Mouse (Mus musculus) heart, postnatal 10 days (tissue): ENCODE measurements around the gene Pan2. TPM values are rescaled to one million over a fixed set of nuclear protein-coding genes. Genes with fewer than 3 reads are reported as not detected.

Experiments used
- DNase-seq, 2 experiments: peaks; one replicate each; pipeline ENCODE4 v3.0.0; 2021
- intact Hi-C: fragments of 180-260 bp; cut with DNase I; formaldehyde crosslinking; loops from one replicate; pipeline ENCODE4 v1.15.1; 2025
- total RNA-seq, 2 experiments: library from RNA; stranded (reverse); gene quantifications; 2 replicates each; pipeline ENCODE4 v1.2.3; 2021

Pan2 gene
- total RNA-seq, 2 experiments from 2014 or later = 16.5 to 17.5 TPM

DNA sequence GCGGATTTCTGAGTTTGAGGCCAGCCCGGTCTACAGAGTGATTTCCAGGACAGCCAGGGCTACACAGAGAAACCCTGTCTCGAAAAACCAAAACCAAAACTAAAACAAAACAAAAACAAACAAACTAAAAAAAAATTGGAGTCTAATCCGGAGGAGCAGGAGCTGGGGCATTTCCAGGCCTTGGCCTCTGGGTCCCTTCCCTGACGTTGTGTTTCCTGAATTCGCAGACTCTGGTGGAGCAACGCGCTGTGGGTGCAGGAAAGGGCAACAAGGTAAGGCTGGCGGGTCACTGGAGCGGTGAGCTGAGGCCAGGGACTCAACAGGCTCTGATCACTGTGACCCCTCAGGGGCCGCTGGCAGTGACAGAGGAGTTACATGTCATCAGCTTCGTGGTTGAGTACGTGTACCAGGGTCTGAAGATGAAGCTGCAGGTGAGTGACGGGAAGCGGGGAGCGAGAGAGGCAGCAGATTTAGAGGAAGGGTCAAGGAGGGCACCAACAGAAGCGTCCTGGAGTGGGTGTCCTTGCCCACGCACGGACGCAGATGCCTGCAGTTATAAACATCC lies 20.2 kb upstream of the Pan2 start:
- intact Hi-C loops = no loop called here
- no peak for DNase-seq

DNA sequence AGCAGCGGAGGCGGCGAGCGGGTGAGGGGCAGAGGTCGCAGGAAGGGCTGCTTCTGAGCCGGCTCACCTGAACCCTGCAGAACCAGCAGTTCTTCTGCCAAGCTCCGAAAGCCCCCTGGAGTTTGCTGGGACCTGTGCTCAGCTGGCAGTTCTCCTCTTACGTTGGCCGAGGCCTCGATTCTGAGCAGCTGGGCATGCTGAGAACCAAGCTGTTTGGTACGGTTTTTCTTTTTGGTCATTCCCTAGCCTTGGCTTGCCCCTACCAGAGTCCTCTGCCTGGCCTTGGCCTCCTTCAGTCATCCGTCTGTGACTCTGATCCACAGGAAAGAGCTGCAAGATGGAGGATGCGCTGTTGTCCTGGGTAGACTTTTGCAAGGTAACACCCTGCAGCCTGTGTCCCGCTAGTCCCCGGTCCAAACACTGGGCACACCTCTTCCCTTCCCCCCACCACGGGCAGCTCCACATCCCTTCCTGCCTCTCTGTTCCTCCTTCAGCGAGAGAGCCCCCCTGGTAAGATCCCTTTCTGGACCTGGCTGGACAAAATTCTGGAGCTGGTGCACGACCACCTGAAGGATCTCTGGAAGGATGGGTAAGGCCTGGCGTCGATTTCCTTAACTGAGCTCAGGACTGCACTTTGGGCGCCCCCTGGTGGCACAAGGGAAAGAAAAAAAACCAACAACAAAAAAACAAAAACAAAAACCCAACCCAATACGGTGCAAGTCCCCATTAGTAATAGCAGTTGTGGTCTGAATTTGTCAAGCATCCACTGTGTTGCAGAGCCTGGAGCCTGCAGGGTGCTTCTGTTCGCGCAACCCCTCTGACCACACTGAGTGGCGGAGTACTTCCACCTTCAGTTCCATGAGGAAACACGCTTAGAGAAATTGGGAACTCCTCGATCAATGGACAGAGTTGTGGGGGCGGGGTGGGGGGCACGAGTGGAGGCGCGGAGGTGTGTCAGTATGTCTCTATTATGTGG lies 19.2 kb upstream of the Pan2 start:
- DNase-seq = peak; percentile 59 to 82
- intact Hi-C loops = loop anchor here (1.0 kb wide), 1 partner anchor 71 kb away; no protein-coding TSS in a partner anchor

DNA sequence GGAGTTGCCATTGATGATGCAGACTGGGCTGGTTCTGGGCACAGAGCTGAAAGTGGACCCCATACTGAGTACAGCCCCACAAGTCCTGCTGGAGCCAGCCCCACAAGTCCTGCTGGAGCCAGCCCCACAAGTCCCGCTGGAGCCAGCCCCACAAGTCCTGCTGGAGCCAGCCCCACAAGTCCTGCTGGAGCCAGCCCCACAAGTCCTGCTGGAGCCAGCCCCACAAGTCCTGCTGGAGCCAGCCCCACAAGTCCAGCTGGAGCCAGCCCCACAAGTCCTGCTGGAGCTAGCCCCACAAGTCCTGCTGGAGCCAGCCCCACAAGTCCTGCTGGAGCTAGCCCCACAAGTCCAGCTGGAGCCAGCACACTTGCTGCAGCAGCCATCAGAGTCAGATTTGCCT lies 12.5 kb upstream of the Pan2 start:
- intact Hi-C loops = loop anchor here (10.0 kb wide), 1 partner anchor 176 kb away; no protein-coding TSS in a partner anchor
- peak; percentile 53 to 65 for DNase-seq

DNA sequence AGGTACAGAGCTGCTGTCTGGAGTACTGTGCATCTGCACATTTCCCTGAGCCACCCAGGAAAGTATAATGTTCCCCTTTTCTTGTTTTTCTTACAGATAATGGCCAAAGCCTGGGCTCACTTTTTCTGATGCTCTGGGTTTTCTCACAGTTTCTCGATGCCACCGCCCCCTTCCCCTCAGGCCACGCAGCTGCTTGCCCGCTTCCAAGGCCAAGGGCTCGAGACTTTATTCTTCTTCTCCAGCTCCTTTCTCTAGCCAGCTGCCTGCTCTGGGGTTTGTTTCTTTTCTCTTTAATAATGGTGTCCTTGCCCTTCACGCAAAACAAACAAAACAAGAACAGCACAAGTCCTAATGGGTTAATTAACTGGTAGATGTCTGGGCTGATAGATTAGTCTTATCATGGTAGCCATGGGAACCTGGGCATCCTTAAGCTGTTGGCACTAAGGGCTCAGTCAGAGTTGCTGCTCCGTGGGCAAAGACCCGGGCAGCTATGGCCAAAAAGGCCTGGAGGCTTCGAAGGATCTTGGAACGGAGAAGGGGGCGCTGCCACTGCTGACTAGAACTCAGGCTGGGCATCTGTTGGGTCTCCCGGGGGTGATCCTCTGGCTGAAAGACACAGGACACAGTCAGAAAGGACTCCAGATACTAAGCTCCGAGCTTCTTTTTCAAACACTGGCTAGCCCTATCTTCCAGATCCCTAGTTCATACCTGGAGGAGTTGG lies 6.6 kb upstream of the Pan2 start:
- intact Hi-C loops = loop anchor here (10.0 kb wide), 1 partner anchor 182 kb away; no protein-coding TSS in a partner anchor
- no peak for DNase-seq

DNA sequence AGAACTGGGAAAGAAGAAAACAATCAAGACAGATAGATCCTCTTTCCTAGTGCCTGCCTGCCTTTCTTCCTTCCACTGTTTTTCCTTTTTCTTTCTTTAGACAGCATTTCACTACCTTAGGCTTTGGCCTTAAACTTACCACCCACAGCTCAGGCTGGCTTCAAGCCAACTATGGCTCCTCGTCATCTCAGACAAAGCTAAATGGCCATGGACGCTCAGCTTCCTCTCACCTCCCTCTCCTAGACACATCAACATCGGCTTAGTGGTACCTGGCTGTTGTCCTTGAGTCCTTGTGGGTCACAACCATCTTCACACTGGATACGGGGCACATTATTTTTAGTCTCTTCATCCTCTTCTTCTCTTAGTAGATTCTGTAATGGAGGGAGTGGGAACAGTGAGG lies 5.9 kb upstream of the Pan2 start:
- intact Hi-C loops = loop anchor here (10.0 kb wide), 1 partner anchor 182 kb away; no protein-coding TSS in a partner anchor
- peak in 1 of 2 experiments; percentile 23 for DNase-seq

DNA sequence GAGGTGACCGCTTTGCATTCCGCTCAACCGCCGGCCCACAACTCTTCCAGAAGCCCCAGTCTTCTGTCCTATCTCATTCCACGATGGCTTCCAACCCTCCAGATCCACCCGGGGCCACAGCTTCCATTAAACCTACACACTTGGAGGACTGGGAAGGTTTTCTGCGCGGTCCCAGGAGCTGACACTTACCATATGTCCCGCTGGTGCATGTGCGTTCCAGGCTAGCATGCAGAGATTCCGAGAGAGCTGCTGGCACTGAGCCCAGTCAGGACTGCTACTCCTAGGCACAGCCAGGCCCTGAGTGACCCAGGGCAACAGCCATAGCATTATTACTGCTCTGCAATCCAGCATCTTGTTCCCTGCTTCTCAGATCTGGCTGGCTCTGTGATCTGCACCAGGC lies 5.5 kb upstream of the Pan2 start:
- intact Hi-C loops = loop anchor here (10.0 kb wide), 1 partner anchor 183 kb away; no protein-coding TSS in a partner anchor
- peak; percentile 67 to 73 for DNase-seq

DNA sequence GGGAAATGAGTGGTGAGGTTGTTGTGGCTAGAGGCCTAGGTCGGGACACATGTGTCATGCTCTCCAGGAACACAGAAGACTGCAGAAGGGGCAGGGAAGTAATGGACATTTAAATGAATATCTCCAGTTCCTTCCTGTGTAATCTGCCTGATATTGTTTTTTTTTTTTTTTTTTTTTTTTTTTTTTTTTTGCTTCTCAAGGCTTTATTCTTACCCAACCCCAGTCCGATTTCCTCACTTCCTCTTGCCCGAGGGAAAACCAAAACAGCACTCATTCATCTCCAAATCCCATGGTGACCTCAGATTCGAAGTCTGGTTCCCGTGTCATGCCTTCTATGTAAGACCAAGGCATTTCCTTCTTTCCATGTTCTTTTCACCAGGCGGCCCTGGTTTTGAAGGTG lies 4.9 kb upstream of the Pan2 start:
- no peak for DNase-seq
- intact Hi-C loops = loop anchor here (10.0 kb wide), 1 partner anchor 183 kb away; no protein-coding TSS in a partner anchor

DNA sequence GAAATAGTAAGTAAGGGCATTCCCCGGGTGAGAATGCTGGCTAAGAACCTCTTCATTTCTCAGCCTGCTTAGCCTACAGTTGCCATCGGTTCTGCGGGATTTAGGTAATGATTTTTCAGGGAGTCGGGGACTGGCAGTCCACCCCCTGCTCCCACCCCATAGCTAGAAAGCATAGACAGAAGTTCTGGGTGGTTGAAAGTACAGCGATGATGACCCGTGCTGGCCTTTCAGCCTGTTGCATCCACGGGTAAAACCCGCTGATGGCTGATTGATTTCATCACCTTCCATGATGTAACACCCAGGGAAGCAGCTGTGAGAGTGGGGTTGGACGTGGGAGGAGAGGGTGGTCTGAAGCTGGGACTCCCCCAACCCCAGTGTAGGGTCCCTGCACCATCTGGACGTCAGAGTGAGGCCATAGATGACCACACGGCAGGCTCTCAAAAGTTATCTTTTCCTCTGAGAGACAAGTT lies 4.4 kb upstream of the Pan2 start, which contains the start of gene Il23a:
Gene Il23a (minus strand): TSS at position 51 of the 470 bp plus-strand sequence.
- intact Hi-C loops = loop anchor here (10.0 kb wide), 1 partner anchor 184 kb away; no protein-coding TSS in a partner anchor
- no peak for DNase-seq

DNA sequence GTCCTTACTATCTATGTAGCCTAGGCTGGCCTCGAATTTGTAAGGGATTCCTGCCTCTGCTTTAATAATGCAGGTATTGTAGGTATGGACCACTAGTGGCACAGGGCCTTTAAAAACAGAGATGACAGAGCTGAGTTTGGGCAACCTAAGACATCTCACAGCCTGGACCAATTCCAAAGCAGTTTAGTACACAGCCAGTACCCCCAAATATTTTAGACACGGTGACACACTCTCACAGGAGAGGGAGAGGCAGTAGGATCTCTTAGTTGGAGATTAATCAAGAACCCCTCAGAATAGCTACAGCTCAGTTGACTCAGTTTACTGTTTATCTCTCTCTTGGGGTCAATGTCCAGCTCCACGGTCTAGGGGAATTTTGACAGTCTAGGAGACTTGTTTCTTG lies 778 bp upstream of the Pan2 start:
- no peak for DNase-seq
- intact Hi-C loops = no loop called here

DNA sequence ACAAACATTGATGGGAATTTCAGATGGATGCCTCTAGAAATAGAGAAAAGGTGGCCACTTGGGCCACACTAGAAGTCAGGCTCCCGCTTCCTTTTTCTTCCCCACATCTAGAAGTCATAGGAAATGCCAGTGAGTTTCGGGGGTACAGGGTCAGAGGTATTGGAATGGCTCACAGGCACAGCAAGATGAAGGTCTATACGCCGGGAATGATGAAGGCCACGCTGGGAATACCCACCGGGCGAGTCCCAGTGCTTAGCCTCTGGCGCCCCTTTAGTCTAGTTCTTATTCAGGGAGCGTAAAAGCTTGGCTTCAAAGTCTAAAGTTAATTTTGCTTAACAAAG lies 380 bp upstream of the Pan2 start:
- intact Hi-C loops = no loop called here
- DNase-seq = no peak

DNA sequence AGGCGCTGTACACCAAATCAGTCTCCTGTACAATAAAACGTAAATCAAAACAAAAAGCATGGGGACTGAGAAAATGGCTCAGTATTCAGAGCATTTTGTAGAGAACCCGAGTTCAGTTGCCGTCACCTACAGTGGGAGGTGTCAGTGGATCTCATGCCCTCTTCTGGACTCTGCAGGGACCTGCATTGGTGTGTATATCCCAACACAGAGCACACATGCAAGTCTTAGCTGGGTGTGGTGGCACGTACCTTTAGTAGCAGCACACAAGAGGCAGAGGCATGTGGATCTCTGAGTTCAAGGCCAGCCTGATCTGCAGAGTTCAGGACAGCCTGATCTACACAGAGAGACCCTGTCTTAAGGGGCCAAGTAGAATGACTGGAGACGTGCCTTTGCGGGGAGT lies 6.5 kb downstream of the Pan2 start:
- intact Hi-C loops = no loop called here

DNA sequence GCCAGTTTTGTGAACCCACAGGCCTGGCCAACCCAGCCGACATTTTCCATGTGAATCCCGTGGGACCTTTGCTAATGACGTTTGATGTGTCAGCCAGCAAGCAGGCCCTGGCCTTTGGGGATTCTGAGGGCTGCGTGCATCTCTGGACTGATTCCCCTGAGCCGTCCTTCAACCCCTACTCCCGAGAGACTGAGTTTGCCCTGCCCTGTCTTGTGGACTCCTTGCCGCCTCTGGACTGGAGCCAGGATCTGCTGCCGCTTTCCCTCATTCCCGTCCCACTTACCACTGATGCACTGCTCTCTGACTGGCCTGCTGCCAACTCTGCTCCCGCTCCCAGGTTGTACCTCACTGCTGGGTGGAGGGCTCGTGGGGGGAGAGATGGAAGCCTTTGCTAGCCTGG lies 7.0 kb downstream of the Pan2 start:
- intact Hi-C loops = no loop called here
- DNase-seq = peak in 1 of 2 experiments; percentile 35

More for the DNA sequence above, 6.5 kb downstream of the Pan2 start:
- no peak for DNase-seq

DNA sequence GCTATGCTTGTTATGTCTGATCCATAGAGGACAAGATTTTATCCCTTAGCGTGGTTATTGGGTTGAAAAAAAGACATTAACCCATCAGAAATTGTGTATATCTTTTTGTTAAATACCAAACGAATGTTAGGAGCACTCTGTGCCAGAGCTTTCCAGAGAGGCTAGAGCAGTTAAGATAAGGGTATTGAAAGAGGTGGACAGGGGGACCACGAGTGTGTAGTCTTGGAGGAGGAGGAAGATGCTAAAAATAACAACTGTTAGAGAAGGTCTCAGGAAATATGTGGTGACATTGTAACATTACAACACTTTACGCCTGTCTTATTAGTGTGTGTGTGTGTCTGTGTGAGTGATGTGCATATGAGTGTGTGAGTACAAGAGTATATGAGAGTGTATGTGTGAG lies 7.8 kb downstream of the Pan2 start:
- no peak for DNase-seq
- intact Hi-C loops = no loop called here

DNA sequence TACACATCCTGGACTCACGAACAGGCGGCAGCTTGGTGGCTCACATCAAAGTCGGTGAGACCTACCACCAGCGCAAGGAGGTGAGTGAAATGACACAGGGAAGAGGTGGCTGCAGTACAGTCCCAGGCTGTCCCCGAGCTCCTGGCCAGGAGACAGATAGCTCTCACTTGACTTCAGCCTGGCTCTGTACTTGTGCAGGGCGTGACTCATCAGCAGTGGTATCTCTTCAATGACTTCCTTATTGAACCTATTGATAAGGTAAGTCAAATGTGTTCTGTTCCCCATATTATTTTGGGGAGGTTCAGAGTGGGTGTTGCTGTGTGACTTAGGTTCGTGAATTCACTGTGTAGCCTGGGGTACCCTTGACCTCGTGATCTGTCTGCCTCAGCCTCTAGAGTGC lies 12.4 kb downstream of the Pan2 start:
- intact Hi-C loops = no loop called here
- DNase-seq = no peak

DNA sequence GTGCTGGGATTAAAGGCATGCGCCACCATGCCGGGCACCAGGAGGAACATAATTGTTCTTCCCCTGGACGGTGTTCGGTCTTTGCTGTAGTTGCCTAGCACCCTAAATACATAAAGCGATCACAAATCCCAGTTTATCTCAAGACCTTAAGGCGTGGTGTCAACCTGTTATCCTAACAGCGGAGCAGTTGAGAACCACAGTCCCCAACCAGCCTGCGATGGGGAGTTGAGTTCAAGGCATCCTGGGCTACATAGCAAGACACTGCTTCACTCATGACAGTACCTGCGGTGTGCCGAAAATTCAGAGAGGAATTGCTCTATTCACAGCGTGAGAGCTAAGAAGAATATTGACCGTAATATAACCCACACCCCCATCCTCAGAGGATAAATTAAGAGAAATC lies 18.5 kb downstream of the Pan2 start:
- intact Hi-C loops = no loop called here
- no peak for DNase-seq

DNA sequence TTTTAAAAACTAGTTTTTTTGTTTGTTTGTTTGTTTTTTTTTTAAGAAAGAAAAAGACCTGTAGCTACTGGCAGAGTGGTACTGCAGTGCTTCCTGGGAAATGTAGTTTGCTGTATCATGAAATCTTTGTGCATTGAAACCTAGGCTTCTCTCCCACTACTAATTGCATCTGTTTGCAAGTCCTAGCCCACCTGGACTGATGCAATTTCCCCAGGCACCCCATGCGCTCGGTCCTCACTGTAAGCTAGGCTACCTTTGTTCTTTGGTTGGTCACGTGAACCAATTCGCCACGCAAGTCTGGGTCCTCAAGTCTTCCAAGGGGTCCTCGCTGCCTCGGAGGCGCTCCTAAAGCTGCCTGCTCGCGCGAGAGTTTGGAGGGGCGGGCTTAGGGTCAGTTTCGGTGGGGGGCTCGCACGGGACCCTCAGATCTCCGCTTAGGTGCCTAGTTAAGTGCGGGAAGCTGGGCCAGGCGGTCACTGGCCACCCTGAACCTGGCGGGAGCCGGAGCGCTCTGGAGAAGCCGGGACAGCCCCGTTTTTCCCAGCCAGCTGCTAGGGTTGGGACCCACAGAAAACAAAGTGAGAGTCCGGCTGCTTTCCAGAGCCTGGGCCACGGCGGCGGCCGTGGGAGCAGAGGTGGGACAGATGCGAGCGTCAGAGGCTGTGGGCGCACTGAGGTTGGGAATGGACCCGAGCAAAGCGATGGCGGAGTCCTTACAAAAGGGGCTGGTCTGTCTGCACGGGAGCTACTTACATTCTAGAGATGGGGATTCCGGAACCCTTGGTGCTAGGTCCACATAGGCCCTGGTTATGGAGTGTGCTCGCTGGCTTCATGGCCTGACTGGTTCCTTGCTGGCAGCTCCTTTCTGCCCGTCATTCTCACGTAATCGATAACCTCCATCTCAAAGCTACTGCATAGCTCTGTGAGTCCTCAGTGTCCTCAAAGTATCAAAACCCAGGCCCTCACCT lies 19.3 kb downstream of the Pan2 start, which contains the start of gene Cnpy2:
Gene Cnpy2 (plus strand): TSS at position 319 of the 968 bp plus-strand sequence.
- intact Hi-C loops = no loop called here

DNA sequence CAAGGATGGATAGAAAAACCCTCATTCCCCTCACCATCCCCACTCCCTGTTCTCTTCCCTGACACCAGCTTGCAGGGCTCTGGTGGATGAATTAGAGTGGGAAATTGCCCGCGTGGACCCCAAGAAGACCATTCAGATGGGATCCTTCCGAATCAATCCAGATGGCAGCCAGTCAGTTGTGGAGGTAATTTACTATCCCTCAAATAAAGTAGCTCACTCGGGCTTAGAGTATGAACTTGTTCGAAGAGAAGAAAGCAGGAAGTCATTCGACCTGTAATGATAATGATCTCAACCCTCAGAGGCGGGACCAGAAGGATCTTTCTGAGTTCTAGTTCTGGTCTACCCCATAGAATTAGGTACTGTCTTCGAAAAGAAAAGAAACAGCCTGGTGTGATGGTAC lies 20.4 kb downstream of the Pan2 start:
- intact Hi-C loops = no loop called here
- no peak for DNase-seq

More for the DNA sequence above, 19.3 kb downstream of the Pan2 start, which contains the start of gene Cnpy2:
- peak; percentile 91 to 93 for DNase-seq

DNA sequence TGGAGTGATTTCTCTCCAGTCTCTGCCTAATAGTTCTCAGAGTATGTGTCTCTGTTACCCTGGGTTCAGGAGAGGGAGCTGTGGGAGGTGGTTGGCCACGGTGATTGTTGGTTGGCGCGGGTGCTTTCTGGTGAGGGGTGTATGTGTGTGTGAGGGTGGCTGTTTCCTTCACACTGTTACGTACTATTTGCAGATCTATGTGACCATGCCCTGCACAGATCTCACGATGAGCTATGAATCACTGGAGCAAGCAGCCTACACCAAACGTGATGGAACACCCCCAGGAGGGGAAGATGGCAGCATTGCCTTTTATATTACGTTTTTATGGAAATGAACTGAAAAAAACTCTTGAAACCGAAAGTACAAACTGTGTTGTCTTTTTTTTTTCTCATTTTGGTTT lies 23.7 kb downstream of the Pan2 start:
- intact Hi-C loops = no loop called here
- no peak for DNase-seq

DNA sequence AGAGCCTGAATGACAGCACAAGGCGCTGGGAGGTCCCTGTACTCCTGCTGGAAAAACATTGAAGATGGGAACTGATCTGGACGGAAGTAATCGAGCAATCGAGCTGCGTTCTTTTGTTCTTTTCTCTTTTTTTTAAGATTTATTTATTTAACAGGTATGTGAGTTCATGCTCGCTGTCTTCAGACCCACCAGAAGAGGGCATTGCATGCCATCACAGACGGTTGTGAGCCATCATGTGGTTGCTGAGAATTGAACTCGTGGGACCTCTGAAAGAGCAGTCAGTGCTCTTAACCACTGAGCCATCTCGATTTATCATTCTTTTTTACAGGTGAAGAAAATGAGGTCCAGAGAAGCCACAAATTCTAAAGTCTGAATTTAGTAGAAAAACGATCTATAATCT lies 24.5 kb downstream of the Pan2 start:
- intact Hi-C loops = no loop called here

More for the DNA sequence above, 24.5 kb downstream of the Pan2 start:
- no peak for DNase-seq
